Mouse (Mus musculus) limb, embryonic 11.5 days (tissue): ENCODE measurements at regions not wholly inside any gene's neighbourhood (a gene's known extent, or its start where the extent isn't known, plus 50 kb on each side); places are given as distances from the start of the nearest gene placed in this dataset.

ENCODE experiments used
- ATAC-seq: fragments of 200-750 bp; cut with Nextera tagmentation; 2 replicates; pipeline ENCODE4 v1.8.0; 2017; ENCODE audit warnings: low read depth; ENCODE audit not compliant: insufficient number of reproducible peaks, low FRiP score, low TSS enrichment
- DNase-seq: peaks from one replicate; pipeline ENCODE4 v3.0.0-alpha.2; 2015; ENCODE audit warnings: low spot score
- H3K27ac ChIP-seq: fragments of 300-500 bp; sonication (generic); replicated peaks from 2 replicates; pipeline ENCODE4 v1.5.1; 2014; ENCODE audit warnings: low read depth, mild to moderate bottlenecking, low read length
- H3K27me3 ChIP-seq: fragments of 300-500 bp; sonication (generic); 2 replicates; pipeline ENCODE4 v1.6.1; 2014; ENCODE audit warnings: mild to moderate bottlenecking, low read length, mixed read lengths; ENCODE audit not compliant: control insufficient read depth, insufficient read depth
- H3K36me3 ChIP-seq: fragments of 300-500 bp; sonication (generic); 2 replicates; pipeline ENCODE4 v1.6.1; 2014; ENCODE audit warnings: mild to moderate bottlenecking, low read length, moderate library complexity, mixed read lengths; ENCODE audit not compliant: control insufficient read depth, insufficient read depth
- H3K4me1 ChIP-seq: fragments of 300-500 bp; sonication (generic); 2 replicates; pipeline ENCODE4 v1.6.1; 2014; ENCODE audit warnings: low read length, mixed read lengths; ENCODE audit not compliant: control insufficient read depth, insufficient read depth
- H3K4me2 ChIP-seq: fragments of 300-500 bp; sonication (generic); 2 replicates; pipeline ENCODE4 v1.6.1; 2014; ENCODE audit warnings: low read depth, mild to moderate bottlenecking, moderate library complexity; ENCODE audit not compliant: severe bottlenecking
- H3K4me3 ChIP-seq: fragments of 300-500 bp; sonication (generic); 2 replicates; pipeline ENCODE4 v1.5.1; 2014; ENCODE audit warnings: low read depth, low read length
- H3K9ac ChIP-seq: fragments of 300-500 bp; sonication (generic); 2 replicates; pipeline ENCODE4 v1.6.1; 2014; ENCODE audit warnings: mild to moderate bottlenecking, low read length
- H3K9me3 ChIP-seq: fragments of 300-500 bp; sonication (generic); 2 replicates; pipeline ENCODE4 v1.6.1; 2016; ENCODE audit warnings: low read length; ENCODE audit not compliant: control insufficient read depth
- WGBS: fragments of 180-500 bp; shearing (Covaris S2); extraction: QIAGEN DNeasy Blood & Tissue Kit; methylation state at CpG from one replicate; pipeline ENCODE4 v1.1.7; 2014; 5-methylcytosine and 5-hydroxymethylcytosine counted together

DNA sequence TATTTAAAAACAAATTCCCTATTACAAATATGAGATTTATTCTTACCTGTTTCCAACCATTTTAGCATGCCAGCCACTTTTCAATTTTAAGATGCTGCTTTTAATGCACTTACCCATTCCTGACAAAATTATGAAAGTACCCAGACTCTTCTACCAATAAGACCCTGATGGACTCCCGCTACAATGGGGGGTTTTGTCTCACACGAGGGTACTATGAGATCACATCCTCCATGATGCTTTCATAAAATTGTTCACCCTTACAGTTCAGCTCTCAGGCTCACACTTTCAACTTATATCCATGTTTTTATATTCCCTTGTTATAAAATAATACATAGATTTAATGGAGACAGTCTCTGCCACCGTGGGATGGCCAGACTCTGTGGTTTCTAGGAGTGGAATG lies 68.1 kb upstream of the Adamts18 start:
- no peak for ATAC-seq
- H3K4me2 ChIP-seq, result no peak overlapping the region
- H3K9ac ChIP-seq, result no peak overlapping the region
- no peak overlapping the region for H3K4me3 ChIP-seq
- H3K36me3 ChIP-seq, result no peaks in the 10 kb centered on the region
- no peaks in the 10 kb centered on the region for H3K27me3 ChIP-seq
- H3K9me3 ChIP-seq, result no peaks in the 10 kb centered on the region
- DNase-seq, result no peak
- no peaks in the 10 kb centered on the region for H3K4me1 ChIP-seq
- no peak overlapping the region for H3K27ac ChIP-seq
- 79% methylated on average over 3 of the region's 3 CpGs for WGBS

DNA sequence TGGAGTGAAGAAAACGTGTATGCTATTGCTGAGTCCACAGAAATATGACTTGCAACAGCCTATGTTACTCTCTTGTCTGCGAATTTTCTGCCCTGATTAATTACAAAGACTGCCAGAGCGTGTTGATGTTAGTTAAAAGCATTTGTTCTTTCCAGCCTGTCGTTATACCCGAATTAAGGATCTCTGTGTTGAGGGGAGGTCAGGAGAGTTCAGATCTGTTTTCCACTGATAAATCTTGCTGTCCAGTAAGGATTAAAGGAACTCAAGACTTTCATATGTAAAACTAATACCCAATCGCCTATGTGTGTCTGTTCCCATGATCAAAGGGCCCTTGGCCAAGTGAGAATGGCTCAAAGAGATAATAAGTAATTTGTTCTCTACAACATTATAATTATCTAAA lies 68.7 kb upstream of the Adamts18 start:
- Histone ChIP-seq H3K9me3 (no peaks in the 10 kb centered on the region), H3K36me3 (no peaks in the 10 kb centered on the region), H3K27me3 (no peaks in the 10 kb centered on the region), H3K27ac (no peak overlapping the region), H3K9ac (no peak overlapping the region), H3K4me3 (no peak overlapping the region), H3K4me2 (no peak overlapping the region), H3K4me1 (no peaks in the 10 kb centered on the region)
- WGBS, result 13% methylated on average over 6 of the region's 6 CpGs
- DNase-seq, result no peak
- ATAC-seq, result no peak

DNA sequence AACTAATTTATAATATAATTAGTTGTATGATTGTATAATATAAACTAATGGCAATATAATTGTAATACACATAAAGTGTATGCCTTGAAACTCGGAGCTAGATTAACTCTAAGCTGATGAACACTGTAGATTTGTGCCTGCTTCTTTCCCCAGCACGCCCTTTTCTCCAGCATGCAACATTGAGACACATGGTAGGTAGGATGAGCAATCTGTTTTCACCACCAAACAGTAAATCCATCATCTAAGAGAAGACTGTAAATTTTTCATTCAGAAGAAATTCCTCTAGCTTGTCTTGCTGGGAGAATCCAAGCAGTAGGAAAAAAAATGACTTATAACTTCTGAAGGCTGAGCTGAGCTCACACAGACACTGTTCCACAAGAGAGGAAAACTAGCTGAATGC lies 71.8 kb upstream of the Adamts18 start:
- Histone ChIP-seq H3K4me1 (no peaks in the 10 kb centered on the region), H3K9me3 (no peaks in the 10 kb centered on the region), H3K9ac (no peak overlapping the region), H3K4me2 (no peak overlapping the region), H3K36me3 (no peaks in the 10 kb centered on the region), H3K4me3 (no peak overlapping the region), H3K27ac (no peak overlapping the region), H3K27me3 (no peaks in the 10 kb centered on the region)
- ATAC-seq (no peak), DNase-seq (no peak)
- 82% methylated on average over 2 of the region's 2 CpGs for WGBS

DNA sequence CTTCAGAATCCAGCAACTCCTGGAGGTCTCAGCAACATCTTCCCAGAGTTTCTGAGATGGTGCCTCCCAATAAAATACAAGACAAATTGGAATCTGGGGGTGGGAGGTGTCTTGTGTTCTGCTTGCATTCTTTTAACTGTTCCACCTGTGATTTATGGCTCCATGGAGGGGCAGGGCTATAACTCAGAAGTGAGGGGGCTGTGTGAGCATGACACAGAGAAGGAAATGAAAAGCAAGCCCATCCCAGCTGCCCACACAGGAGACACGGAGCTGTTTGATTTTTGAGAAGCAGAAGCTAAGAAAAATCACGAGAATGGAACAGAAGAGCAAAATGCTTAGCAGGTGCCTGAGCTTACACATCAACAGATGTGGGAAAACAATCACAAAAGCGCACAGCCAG lies 74.8 kb upstream of the Adamts18 start:
- Histone ChIP-seq H3K4me1 (no peaks in the 10 kb centered on the region), H3K27me3 (no peaks in the 10 kb centered on the region), H3K27ac (no peak overlapping the region), H3K36me3 (no peaks in the 10 kb centered on the region), H3K9ac (no peak overlapping the region), H3K9me3 (no peaks in the 10 kb centered on the region), H3K4me2 (no peak overlapping the region), H3K4me3 (no peak overlapping the region)
- WGBS, result 48% methylated on average over 3 of the region's 3 CpGs
- DNase-seq, result no peak
- ATAC-seq, result no peak

DNA sequence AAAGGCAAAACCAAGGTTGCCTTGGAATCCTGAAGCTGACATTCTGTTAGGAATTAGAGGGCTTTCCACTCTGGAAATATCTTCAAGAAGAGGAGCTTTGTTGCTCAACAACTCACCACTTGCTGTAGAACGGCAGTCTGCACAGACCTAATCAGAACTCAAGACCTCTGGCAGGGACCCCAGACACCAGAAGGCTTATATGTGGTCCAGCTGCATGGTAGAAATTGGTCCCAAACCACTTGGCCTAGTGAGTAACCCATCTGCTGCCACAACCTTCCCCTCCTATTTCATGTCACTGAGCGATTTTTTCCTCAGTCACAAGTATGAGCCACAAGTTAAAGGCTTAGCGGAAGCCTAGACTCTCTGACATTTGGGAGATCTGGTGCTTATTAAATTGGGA lies 105.2 kb upstream of the Adamts18 start:
- no peak overlapping the region for H3K4me3 ChIP-seq

DNA sequence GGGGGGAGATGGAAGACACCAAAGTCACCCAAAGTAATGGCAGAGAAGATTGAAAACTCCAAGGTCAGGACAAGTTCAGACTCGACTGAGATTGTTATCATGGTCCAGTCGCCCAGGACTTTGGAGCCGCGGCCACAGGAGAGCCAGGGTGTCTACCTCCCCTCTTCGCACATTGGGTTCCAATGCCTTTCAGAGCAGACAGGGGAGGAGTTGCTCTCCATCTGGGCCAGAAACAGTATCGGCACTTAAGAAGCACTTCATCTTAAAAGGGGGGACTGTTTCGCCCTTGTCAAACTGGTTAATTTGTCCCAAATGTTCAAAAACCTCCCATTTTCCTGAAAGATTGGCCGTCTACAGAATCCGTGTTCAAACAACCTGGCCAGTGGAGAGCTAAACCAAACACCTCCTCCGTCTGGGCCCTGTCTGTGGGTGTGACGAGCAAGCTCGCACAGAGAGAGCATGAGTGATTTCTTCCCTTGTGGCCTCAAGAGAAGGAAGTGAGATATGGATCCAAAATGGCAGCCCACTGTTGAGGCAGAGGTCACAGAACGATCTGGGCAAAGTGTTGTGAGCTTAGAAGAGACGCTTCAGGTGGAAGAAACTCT lies 108.0 kb upstream of the Adamts18 start:
- Histone ChIP-seq H3K27me3 (no peaks in the 10 kb centered on the region), H3K4me2 (no peak overlapping the region), H3K9me3 (no peaks in the 10 kb centered on the region), H3K4me3 (no peak overlapping the region), H3K9ac (no peak overlapping the region), H3K36me3 (no peaks in the 10 kb centered on the region), H3K27ac (no peak overlapping the region), H3K4me1 (0 out of 2 replicates have a peak, but pooled peaks cover 2% of the 10 kb centered on the region)
- 64% methylated on average over 14 of the region's 14 CpGs for WGBS
- DNase-seq (no peak), ATAC-seq (no peak)

More for the DNA sequence above, 105.2 kb upstream of the Adamts18 start:
- DNase-seq (no peak), ATAC-seq (no peak)
- Histone ChIP-seq H3K27ac (no peak overlapping the region), H3K36me3 (no peaks in the 10 kb centered on the region), H3K9ac (no peak overlapping the region), H3K27me3 (no peaks in the 10 kb centered on the region), H3K9me3 (no peaks in the 10 kb centered on the region), H3K4me2 (no peak overlapping the region), H3K4me1 (0 out of 2 replicates have a peak, but pooled peaks cover 2% of the 10 kb centered on the region)
- WGBS, result 59% methylated on average over 3 of the region's 3 CpGs

DNA sequence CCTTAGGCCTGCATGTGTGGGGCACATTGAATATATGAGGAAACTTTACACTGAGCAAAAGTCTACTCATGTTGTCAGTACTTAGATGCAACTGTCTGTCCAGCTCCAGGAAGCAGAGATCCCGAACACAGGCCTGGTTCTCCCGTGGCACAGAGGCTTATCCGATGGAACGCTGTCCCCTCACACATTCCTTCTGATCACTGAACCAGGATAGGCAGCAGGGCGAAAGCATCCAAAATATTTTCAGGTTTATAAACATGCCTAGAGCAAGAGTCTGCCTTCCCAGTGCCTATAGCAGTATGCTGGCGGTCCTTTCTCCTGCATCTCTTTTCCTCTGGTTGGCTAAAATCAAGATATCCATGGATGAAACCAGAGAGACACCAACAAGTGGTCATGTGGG lies 109.3 kb upstream of the Adamts18 start:
- no peak overlapping the region for H3K4me3 ChIP-seq
- H3K9ac ChIP-seq, result no peak overlapping the region
- WGBS, result 89% methylated on average over 6 of the region's 6 CpGs
- no peaks in the 10 kb centered on the region for H3K27me3 ChIP-seq
- H3K27ac ChIP-seq, result no peak overlapping the region
- no peaks in the 10 kb centered on the region for H3K9me3 ChIP-seq
- 0 out of 2 replicates have a peak, but pooled peaks cover 2% of the 10 kb centered on the region for H3K4me1 ChIP-seq
- no peak for DNase-seq
- no peaks in the 10 kb centered on the region for H3K36me3 ChIP-seq
- ATAC-seq, result no peak
- H3K4me2 ChIP-seq, result no peak overlapping the region

DNA sequence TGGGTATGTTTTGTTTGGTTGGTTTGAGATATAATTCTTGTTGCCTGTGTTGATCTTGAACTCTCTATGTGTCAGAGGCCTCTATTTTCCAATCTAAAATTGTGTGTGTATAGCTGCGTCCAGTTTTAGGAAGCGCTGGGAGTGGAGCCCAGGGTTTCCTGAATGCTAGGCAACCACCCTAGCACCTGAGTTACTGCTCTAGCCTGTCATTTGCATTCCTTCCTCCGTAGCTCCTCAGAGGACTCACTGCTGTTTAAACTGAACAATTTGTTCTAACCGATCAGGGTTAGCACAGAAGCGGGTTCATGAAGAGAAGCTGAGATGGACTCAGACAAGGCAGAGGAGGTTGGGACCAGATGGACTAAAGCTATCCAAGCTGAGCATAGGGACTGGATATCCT lies 127.3 kb upstream of the Adamts18 start:
- ATAC-seq (no peak), DNase-seq (no peak)
- Histone ChIP-seq H3K4me2 (no peak overlapping the region), H3K9me3 (no peaks in the 10 kb centered on the region), H3K27ac (no peak overlapping the region), H3K4me1 (no peaks in the 10 kb centered on the region), H3K36me3 (no peaks in the 10 kb centered on the region), H3K4me3 (no peak overlapping the region), H3K27me3 (no peaks in the 10 kb centered on the region; the same call in 1 of the 2 replicates), H3K9ac (no peak overlapping the region)
- WGBS, result 73% methylated on average over 5 of the region's 5 CpGs

DNA sequence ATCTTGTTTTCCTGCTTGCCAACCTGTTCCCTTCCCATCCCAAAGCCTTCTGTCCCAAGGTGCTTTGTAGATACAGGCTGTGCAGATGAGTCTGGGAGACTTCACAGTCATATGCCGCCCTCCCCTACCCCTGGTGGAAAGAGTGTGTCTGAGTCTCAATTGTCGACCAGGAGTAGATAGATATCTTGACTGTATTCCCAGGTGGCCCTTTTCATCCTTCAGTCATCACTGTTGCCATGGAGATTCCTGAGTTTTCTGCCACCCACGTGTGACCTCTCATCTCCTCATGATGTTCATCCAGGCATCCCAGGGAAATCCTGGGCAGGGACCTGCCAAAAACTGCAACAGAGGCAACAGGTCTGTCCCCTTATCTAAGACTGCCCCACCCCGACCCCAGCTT lies 128.1 kb upstream of the Adamts18 start:
- H3K36me3 ChIP-seq, result no peaks in the 10 kb centered on the region
- no peak overlapping the region for H3K27ac ChIP-seq
- H3K9ac ChIP-seq, result no peak overlapping the region
- H3K4me2 ChIP-seq, result no peak overlapping the region
- 49% methylated on average over 4 of the region's 4 CpGs for WGBS
- ATAC-seq, result no peak
- H3K4me1 ChIP-seq, result peaks cover 5% of the 10 kb centered on the region; the same call in 1 of the 2 replicates
- no peak overlapping the region for H3K4me3 ChIP-seq
- DNase-seq, result no peak
- H3K27me3 ChIP-seq, result no peaks in the 10 kb centered on the region; the same call in 1 of the 2 replicates
- H3K9me3 ChIP-seq, result no peaks in the 10 kb centered on the region
